Mouse (Mus musculus): ENCODE measurements around the gene Ccdc114. TPM values are rescaled to one million over a fixed set of nuclear protein-coding genes. Genes with fewer than 3 reads are reported as not detected.

Gene Ccdc114
- total RNA-seq, 2 experiments from 2014 or later = 1.9 to 2.4 TPM

DNA sequence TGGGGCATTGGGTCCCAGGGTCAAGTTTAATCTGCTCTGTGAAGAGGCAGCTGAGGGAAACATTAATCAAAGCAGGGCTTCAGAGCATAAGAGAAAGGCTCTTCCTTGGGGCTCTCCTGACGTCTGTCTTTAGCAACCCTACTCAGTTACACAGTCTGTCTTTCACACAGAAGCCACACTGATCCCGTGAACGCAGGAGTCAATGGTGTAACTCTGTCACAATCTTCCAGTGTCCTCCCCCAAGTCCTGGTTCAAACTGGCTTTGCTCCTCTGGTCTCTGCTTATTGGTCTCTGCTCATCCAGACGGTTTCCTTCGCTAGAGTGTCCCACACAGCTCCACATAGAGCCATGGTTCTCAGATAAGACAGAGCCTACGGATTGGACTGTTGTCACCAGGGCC, 50.2 kb downstream of the Ccdc114 start:
- no peak for DNase-seq
- intact Hi-C loops (cut with DNase I) = no loop called here

DNA sequence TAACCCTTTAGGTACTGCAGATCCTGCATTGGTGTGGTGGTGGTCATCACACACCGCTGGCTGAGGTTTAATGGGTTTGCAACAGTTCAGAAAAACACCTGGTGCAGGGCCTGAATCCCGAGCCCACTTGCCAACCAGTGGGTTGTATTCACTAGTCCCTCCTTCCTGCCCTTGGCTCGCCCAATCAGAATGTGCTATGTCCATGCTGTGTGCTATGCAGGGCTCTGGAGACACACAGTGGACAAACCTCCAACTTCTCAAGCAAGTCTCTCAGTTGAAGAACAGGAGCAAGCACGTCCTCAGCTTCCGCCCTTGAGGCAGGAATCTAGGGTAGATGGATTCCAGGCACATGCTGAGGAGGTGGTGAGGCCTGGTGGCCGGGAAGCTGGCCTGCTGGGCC, 50.6 kb downstream of the Ccdc114 start:
- no peak for DNase-seq
- intact Hi-C loops (cut with DNase I) = no loop called here

DNA sequence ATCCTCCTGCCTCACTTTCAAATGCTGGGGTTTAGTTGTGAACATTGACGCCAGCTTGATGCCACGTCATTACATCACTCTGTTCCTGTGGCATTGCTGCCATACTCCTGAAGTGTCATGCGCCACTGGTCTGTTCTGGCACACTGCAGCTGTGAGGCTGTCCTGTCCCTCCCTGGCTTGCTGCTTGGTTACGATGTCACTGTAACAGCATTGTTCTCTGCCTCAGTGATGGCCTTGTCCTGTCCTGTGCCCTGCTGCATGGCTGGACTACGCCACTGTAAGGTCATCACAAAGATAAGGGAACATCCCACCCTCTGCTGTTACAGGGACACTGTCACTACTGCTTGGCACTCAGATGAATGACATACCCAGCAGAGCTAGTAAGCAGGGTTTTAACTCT, 57.7 kb downstream of the Ccdc114 start:
- intact Hi-C loops (cut with DNase I) = no loop called here
- no peak for DNase-seq

DNA sequence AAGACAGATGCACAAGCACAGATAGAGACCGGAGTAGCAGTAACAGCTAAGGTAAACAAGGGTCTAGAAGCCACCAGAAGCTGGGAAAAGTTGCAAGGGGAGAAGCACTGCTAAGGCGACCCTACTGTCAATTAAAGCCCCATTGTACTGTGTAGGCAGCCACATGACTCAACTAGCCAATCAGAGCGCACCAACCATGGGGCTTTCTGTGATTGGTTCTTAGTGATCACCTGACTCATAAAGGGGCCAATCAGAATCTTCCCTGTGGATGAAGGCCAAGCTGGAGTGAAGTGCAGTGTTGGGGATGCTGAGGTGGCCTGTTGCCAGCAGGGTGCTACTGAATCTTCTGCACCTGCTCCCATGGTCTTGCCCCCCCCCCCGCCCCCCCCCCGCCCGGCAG, 63.0 kb downstream of the Ccdc114 start:
- DNase-seq = no peak
- intact Hi-C loops (cut with DNase I) = no loop called here

DNA sequence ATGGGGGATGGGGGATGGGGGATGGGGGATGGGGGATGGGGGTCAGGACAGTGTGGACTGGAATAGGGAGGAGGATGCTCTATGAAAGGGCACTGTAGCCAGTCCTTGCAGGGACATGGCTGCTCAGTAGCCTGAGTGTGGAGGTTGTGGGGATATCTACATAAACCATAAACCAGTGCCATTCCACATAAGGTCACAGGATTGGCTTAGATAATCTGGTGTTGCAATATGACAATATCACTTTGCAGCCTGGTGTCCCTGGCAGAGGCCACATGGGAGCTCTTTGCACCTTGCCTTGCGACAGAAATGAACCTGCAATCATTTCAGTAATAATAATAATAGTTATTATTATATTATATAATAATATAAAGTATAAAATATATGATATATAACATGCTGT, 64.5 kb downstream of the Ccdc114 start:
- intact Hi-C loops (cut with DNase I) = no loop called here

DNA sequence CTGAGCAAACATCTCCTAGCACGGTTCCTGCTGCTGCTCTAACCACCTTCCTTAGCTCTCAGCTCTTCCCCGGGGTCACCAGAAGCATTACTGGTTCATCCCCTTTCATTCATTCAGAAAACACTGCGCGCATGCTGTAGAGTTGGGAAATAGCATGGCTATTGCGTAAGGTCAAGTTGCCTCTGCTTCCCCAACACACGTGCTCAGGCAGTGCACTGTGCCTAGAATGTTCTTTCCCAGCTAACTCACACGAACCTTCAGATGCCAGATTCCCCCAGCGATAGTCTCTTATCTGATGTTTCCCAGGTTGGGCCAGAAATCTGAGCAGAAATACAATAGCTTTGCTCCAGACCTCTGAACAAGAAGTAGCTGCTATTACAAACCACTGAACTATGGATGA, 68.6 kb downstream of the Ccdc114 start:
- no peak for DNase-seq
- intact Hi-C loops (cut with DNase I) = no loop called here

More for the DNA sequence above, 64.5 kb downstream of the Ccdc114 start:
- DNase-seq = no peak

Other genes with a start within 250 kb of the Ccdc114 start
- gene Ntn5, start 240.1 kb upstream of the Ccdc114 start, total RNA-seq (2021) = under 1 TPM in 1 of 2 experiments, not detected in 1; 0.34 TPM
- gene Sec1, start 229.7 kb upstream of the Ccdc114 start, total RNA-seq (2021) = under 1 TPM; 0.18 to 0.20 TPM
- gene Car11, start 224.2 kb upstream of the Ccdc114 start, total RNA-seq (2021) = 100 to 1,000 TPM; 136 to 144 TPM
- 10 to 100 TPM; 19.1 to 22.2 TPM for gene Dbp, start 219.0 kb upstream of the Ccdc114 start, total RNA-seq (2021)
- gene Rpl18, start 208.6 kb upstream of the Ccdc114 start, total RNA-seq (2021) = 100 to 1,000 TPM; 640 to 672 TPM
- gene Sphk2, start 206.1 kb upstream of the Ccdc114 start, total RNA-seq (2021) = 10 to 100 TPM; 23.6 to 24.6 TPM
- 1 to 10 TPM in 1 of 2 experiments, under 1 TPM in 1; 0.62 to 1.1 TPM for gene Fam83e, start 202.9 kb upstream of the Ccdc114 start, total RNA-seq (2021)
- not detected for gene Spaca4, start 198.3 kb upstream of the Ccdc114 start, total RNA-seq (2021)
- 100 to 1,000 TPM; 304 to 352 TPM for gene Lmtk3, start 140.3 kb upstream of the Ccdc114 start, total RNA-seq (2021)
- 1 to 10 TPM; 4.9 to 5.5 TPM for gene Sult2b1, start 139.4 kb upstream of the Ccdc114 start, total RNA-seq (2021)
- gene Cyth2, start 109.5 kb upstream of the Ccdc114 start, total RNA-seq (2021) = 100 to 1,000 TPM; 249 TPM
- 1 to 10 TPM; 1.6 to 2.1 TPM for gene Kcnj14, start 99.3 kb upstream of the Ccdc114 start, total RNA-seq (2021)
- 10 to 100 TPM; 31.8 to 35.5 TPM for gene Grwd1, start 93.1 kb upstream of the Ccdc114 start, total RNA-seq (2021)
- gene Kdelr1, start 51.3 kb upstream of the Ccdc114 start, total RNA-seq (2021) = 100 to 1,000 TPM in 1 of 2 experiments, 10 to 100 TPM in 1; 98.9 to 109 TPM
- gene Grin2d, start 45.7 kb upstream of the Ccdc114 start, total RNA-seq (2021) = 10 to 100 TPM; 31.9 to 39.5 TPM
- under 1 TPM in 1 of 2 experiments, not detected in 1; 0.52 TPM for gene Syngr4, start 27.4 kb upstream of the Ccdc114 start, total RNA-seq (2021)
- gene Tmem143, start 27.1 kb upstream of the Ccdc114 start, total RNA-seq (2021) = 10 to 100 TPM; 16.8 to 19.7 TPM
- 10 to 100 TPM in 1 of 2 experiments, 1 to 10 TPM in 1; 6.9 to 13.4 TPM for gene Emp3, start 2.7 kb upstream of the Ccdc114 start, total RNA-seq (2021)
- 1 to 10 TPM; 2.1 to 3.0 TPM for gene Abcc6, start 106.2 kb downstream of the Ccdc114 start, total RNA-seq (2021)
- gene Nomo1, start 109.6 kb downstream of the Ccdc114 start, total RNA-seq (2021) = 10 to 100 TPM; 83.3 to 92.5 TPM
- gene Kcnj11, start 176.7 kb downstream of the Ccdc114 start, total RNA-seq (2021) = 10 to 100 TPM; 11.8 to 12.8 TPM